Mouse (Mus musculus) gastrocnemius, postnatal 10 days (tissue): ENCODE data around the gene Btla. TPM values are rescaled to one million over a fixed set of nuclear protein-coding genes. Genes with fewer than 3 reads are reported as not detected.
A peak's percentile ranks its signal among the peaks of the same experiment; 100 is the strongest.

ENCODE experiments used
- DNase-seq: peaks from one replicate; pipeline ENCODE4 v3.0.0; 2021; ENCODE audit warnings: mixed read lengths
- long read RNA-seq, 2 experiments: library from polyadenylated mRNA; stranded (forward); transcript quantifications; one replicate each; pipeline ENCODE4 v2.0.0; 2021
- total RNA-seq, 2 experiments: library from RNA; stranded (reverse); gene quantifications; 2 replicates each; pipeline ENCODE4 v1.2.3; 2021

Btla gene
- under 1 TPM; 0.09 to 0.93 TPM for total RNA-seq
- long read RNA-seq, experiment 1, result 0 reads
- long read RNA-seq, experiment 2, result 0 reads

GRCm38 (mm10) chr16:45223648-45224388, at the start of gene Btla:
Gene Btla, plus strand, starts transcription at chr16:45224315.
- no peak for DNase-seq

DNA sequence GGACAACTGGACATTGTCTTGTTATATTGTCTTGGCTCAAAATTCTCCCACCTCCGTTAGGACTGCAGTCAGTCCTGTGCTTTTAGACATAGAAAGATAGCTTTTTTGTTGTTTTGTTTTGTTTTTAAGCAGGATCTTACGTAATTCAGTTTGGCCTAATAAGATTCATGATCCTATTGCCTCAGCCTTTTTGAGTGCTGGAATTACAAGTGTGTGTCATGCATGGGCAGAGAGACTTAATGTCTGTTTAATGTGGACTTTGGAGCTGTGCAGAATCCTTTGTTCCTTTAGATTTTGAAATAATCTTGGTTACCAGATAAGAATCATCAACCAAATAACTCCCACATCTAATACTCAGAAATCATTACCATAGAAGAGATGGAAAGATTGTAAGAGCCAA, 45.6 kb upstream of the Btla start:
- DNase-seq, result no peak

DNA sequence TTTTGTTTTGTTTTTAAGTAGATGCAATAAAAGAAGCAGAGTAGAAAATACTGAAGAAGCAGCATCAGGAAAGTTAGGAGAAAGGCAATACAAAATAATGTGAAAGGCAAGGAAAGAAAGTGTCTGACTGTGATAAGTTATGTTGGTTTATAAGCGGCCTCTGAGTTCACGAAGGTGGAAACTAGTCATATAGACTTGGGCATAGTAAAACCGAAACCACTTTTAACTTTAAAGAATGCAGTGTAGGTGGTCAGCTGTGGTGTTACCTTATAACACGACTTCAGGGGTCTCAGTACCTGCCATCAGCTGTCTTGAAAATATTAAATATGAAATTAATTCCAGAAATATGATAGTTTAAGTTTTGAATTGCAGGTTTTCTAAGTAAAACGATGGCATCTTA, 42.3 kb upstream of the Btla start:
- no peak for DNase-seq

DNA sequence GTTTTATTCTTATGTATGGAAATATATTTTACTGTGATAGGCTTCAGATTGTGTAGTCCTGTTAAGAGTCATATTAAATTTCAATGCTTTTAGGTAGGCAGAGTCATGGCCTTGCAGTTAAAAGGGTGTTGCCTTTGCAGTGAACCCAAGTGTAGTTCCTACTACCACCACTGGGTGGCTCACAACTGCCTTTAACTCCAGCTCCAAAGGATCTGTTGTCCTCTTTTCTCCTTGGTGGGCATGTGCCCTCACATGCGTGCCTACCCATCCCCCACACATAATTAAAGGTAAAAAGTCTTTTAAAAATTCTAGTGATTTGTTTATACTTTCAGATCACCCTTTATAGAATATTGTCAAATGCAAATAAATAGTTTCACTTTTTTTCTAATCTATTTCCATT, 31.5 kb upstream of the Btla start:
- peak; percentile 75 for DNase-seq

- peak; percentile 42 for DNase-seq
Measured at GRCm38 (mm10) chr16:45196816-45197215, 27.3 kb upstream of the Btla start.

- DNase-seq, result no peak
Measured at GRCm38 (mm10) chr16:45201395-45201794, 22.7 kb upstream of the Btla start.

- no peak for DNase-seq
Measured at GRCm38 (mm10) chr16:45204438-45204837, 19.7 kb upstream of the Btla start.

GRCm38 (mm10) chr16:45204859-45205670, 19.1 kb upstream of the Btla start:
- no peak for DNase-seq

GRCm38 (mm10) chr16:45222016-45222415, 2.1 kb upstream of the Btla start:
- no peak for DNase-seq

- no peak for DNase-seq
Measured at GRCm38 (mm10) chr16:45222771-45223170, 1.3 kb upstream of the Btla start.

DNA sequence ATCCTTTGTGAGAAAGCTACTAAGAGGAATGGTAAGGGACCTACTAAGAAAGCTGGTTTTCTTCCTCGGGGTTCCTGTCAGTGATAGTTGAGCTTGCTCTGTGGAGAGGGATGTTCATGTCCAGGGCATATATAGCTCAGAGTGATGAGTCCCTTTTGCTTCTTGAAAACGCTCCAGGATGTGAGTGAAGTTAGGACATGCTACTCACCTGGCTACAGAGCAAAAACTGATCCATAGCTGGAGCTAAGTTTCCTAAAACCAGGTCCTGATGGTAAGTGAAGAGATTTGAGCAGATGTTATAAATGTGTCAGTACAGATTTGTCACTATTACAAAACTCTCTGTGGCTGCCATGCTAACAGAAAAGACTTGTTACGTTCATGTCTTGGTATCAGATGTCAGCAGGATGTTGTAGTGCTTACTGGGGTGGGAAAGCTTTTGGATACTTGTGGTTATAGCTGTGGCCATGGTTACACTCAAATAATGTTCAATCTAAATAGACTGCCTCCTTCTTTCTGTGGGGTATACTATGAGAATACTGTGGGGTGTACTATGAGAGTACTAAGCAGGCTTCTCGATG, 405 bp downstream of the Btla start:
- no peak for DNase-seq

DNA sequence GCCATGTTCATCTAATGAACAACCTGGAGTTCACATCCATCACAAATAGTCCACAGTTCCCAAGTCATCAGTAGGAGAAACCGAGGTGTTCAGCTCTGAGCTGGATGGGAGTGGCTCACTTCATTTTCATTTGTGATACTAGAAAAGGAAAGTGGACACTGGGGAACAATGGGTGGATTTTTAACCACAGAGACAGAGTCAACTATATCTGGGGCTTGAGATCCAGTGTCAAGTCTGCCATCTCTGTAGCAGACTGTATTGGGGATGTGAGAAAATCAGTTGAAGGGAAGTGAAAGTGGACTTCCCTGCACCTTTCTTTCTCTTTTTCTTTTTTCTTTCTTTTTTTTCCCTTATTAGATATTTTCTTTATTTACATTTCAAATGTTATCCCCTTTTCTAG, 2.9 kb downstream of the Btla start:
- no peak for DNase-seq

GRCm38 (mm10) chr16:45231296-45231695, 7.2 kb downstream of the Btla start:
- no peak for DNase-seq

- DNase-seq, result no peak
Measured at GRCm38 (mm10) chr16:45233007-45233406, 8.9 kb downstream of the Btla start.

GRCm38 (mm10) chr16:45242700-45243099, 18.6 kb downstream of the Btla start:
- DNase-seq, result no peak

DNA sequence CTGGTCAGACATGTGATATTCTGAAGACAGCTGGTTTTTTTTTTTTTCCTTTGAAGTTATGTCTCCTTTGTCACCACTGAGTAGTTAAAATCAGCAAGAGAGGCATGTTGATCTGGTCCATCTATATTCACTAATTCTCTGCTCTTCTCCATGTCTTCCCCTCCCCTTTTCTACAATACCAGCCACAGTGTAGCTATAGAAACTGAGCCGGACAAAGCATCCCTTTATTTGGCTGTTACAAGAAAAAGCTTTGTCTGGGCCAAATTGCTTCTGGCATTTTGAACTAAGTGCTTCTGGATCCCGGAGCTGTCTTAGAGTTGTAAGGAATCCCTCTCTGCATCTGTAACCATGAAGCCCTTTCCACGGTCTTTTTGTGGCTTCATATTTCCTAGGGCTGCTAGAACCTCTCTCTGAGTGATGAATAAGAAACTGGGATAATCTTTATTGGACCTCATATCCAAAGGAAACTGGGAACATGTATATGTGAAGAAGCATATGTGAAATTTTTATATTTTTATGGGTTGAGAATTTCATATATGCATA, 20.9 kb downstream of the Btla start:
- no peak for DNase-seq

DNA sequence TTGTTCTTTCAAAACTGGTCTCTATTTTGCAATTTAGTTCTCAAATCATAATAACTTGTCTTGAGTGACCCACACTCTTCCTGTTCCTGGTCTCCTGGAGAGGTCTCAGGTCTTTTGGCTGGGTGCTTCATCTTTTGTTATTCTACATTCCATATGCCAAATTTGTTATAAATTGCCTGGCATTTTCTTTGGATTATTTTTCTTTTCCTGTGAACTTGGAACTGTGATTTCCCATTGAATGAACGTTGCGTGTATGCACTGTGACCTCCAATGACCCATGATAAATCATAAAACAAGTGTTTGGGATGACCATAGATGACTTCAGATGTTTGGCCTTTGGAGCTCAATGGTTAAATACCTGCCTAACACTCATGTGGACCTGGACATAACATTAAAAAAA, 25.6 kb downstream of the Btla start:
- DNase-seq, result no peak

GRCm38 (mm10) chr16:45250317-45250716, 26.2 kb downstream of the Btla start:
- no peak for DNase-seq

DNA sequence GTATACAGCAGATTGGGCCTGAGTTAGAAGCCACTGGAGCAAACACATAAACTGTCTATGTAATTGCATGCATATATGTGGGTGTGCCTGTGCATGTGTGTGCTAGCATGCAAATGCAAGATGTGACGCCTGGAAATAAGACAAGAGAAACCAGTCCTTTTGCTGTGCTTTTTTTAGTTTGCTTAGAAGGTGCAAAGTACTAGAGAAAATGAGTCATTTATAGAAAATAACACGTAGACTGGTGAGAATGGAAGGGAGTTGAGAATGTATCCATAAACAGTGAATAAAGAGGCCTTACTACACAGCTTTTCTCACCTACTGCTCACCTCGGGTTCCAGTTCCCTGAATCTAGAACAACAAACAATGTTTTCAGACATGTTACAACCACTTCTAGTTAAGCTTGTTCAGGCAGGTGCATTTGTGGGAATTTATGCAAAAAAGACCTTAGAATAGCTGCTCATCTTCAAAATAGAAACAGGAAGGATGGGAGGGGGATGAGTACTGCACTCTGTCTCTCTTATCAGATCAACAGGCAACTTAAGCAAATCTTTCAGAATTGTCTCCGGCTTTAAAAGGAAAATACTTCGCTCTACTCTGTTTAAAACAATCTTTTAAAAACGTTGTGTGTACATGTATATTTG, 27.8 kb downstream of the Btla start:
- DNase-seq, result no peak

- no peak for DNase-seq
Measured at GRCm38 (mm10) chr16:45255183-45255861, 31.2 kb downstream of the Btla start.

GRCm38 (mm10) chr16:45256895-45257294, 32.8 kb downstream of the Btla start:
- no peak for DNase-seq

DNA sequence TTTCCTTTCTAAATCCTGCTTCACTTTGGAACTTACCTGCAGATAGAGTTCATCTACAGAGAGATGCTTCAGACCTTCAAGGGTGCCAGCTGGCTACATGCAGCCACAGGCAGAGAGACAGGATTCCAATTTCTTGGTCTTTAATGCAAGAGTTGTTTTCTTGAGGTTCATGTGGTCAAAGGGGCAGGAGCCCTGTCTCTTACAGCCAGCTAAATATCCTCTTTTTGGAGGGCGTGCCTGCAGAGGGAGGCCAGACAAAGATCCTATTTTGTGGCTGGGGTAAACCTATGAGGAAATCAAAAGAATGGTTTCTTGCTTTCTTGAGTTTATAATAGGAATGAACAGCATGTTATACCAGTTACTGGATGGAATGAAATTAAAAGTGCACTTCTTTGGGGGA, 33.5 kb downstream of the Btla start:
- DNase-seq, result no peak
